Mouse (Mus musculus): ENCODE results near the gene Aqp3. TPM values are rescaled to one million over a fixed set of nuclear protein-coding genes. Genes with fewer than 3 reads are reported as not detected.

Gene Aqp3
- total RNA-seq, 2 experiments from 2014 or later, result not detected

DNA sequence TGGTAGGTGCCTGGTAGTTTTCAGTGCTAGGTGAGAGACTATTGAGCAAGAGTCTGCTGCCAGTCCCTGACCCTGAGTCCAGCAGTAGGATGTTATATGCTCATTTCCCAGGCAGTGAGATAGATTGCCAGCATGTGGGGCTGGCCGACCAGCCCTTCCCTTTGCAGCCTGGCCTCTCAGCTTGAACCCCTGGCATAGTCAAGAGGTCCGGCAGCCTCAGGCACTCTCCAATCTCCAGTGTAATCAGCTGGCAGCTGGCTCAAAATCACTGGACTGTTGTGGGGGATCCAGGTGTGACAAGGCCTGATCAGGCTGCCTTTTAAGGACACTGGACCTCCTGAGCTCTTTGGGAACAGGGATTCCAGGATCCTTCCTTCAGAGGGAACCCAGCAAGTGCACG, 34.6 kb downstream of the Aqp3 start:
- no peak for DNase-seq

DNA sequence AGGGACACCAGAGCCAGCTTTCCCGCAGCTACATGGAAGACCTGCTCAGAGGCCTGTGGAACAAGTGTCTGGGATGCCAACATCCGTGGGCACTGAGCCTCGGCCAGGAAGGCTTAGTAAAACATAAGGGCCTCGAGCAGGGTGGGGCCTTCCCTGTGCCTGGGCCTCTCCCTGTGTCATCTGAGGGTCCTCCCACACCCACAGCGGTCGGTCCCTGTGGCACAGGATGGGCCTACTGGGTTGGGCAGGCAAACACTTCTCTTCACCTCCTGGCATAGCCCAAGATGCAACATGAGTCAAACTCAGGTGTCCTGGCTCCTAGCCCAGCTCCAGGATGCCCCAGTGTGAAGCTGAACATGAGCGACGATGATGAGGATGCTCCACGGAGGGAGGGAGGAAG, 40.6 kb downstream of the Aqp3 start:
- DNase-seq, result no peak

DNA sequence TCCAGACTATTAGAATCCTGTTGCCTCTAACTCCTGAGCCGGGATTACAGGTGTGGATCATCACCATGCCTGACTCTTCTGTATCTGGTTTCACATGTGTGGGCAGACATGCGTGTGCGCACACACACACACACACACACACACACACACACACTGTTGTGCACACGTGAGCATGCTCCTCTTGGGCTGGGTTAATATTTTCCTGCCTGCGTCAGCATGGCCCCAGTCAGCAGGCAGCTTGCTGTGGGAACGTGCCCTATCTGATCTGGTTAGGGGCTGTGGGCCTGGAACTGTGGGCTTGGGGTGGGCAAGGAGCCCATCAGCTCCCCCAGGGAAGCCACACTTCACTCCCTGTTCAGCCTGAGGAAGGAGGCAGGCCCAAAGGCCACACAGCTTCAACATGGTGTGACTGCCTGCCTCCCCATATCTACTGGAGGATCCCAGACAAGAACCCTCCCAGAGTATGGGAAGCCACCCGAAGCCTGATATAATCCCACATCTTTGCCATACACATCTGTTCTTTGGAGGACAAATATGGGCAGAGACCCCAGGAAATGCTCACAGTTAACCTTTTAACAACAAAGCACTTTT, 41.1 kb downstream of the Aqp3 start:
- DNase-seq, result no peak

DNA sequence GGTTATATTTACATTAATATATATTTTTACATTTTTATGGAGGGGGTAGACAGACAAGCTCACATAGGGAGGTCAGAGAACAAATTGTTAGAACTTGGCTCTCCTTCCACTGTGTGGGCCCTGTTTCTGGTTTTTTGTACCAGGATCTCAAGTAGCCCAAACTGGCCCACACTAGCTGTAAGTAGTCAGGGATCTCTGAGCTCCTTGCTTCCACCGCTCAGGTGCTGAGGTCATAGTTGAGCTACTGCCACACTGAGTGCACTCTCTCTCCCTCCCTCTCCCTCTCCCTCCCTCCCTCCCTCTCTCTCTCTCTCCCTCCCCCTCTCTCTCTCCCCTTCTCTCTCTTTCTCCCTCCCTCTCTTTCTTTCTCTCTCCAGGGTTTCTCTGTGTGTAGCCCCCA, 41.7 kb downstream of the Aqp3 start:
- DNase-seq, result no peak

DNA sequence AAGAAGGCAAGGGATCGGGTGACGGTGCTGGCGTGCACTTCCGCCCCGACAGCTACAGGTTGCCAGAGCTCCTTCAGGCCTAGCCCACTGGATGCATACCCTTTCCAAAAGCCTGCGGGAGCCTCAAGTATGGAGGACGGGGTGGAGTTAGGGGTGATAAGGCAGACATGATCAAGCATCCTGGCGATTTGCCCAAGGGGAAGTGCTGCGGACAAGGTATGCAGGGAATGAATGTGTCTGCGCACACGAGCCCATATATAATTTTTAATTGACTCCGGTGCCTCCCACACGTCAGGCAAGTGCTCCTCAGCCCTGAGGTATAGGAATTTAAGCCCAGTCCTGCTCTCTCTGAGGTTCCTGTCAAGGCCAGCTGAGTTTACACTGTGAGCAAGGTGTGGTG, 42.9 kb downstream of the Aqp3 start:
- DNase-seq, result no peak

DNA sequence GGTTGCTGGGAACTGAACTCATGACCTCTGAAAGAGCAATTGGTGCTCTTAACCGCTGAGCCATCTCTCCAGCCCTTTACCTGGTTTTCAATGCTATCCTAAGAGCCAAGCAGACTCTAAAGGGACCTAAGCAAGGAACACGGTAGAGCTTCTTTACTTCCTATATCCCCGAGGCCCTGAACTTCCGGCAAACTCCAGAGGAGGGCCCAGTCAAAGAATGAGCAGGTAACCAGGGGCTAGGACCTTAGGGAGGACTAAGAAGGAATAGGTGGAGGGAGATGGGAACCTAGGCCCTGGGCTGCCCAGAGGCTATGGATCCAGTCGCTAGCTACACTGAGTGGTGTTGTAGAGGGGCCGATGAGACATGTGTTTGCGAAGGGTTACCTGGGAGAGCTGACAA, 46.2 kb downstream of the Aqp3 start:
- no peak for DNase-seq

DNA sequence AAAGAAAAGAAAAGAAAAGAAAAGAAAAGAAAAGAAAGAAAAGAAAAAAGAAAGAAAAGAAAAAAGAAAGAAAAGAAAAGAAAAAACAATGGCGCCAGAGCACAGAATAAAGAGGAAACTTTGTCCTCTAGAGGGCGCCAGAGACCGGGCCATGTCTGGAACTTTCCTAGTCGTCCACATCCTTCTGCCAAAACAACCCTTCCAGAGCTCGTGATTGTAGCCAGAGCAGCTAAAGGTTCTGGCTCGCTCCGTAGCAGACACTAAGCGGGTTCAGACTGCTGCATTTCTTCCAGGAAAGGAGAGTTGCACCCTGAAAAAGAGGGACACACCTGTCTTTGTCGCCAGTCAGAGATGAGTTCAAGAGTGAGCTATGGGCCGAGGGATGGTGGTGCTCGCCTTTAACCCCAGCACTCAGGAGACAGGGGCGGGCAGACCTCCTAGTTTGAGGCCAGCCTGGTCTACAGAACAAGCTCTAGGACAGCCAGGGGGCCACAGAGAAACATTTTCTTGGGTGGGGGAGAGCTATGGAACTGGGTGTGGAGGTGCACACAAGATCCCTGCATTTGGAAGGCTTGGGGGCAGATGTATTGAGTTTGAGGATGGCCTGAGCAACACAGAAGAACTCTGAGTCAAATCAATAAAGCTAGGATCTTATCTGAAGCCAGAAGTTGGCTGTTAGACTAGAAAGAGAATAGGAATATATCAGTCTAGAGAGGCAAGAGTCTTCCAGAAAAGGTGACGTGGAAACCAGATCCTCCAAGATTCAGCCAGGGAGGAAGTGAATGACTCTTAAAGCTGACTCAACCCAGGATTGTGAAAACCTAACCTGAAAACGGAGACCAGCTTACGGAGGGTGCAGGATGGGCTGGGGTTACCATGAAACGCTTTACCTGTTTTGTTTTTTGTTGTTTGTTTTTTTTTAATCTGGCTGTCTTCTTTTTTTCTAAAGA, 47.0 kb downstream of the Aqp3 start:
- peak; percentile 75 to 80 for DNase-seq

DNA sequence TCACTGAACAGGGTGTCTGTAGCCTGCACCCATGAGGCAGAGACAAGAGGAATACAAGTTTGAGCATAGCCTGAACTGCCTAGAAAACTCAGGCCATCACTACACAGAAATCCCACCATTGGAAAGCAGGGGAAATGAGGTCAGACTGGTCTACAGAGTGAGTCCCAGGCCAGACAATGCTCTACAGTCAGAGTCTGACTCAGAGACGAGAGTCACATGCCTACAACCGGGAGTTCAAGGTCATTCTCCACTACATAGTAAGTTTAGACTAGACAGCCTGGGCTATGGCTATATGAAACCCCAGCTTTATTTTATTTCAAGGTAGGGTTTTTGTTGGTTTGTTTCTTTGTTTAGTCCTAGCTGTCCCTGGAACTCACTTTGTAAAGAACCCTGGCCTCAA, 49.1 kb downstream of the Aqp3 start:
- DNase-seq, result no peak

DNA sequence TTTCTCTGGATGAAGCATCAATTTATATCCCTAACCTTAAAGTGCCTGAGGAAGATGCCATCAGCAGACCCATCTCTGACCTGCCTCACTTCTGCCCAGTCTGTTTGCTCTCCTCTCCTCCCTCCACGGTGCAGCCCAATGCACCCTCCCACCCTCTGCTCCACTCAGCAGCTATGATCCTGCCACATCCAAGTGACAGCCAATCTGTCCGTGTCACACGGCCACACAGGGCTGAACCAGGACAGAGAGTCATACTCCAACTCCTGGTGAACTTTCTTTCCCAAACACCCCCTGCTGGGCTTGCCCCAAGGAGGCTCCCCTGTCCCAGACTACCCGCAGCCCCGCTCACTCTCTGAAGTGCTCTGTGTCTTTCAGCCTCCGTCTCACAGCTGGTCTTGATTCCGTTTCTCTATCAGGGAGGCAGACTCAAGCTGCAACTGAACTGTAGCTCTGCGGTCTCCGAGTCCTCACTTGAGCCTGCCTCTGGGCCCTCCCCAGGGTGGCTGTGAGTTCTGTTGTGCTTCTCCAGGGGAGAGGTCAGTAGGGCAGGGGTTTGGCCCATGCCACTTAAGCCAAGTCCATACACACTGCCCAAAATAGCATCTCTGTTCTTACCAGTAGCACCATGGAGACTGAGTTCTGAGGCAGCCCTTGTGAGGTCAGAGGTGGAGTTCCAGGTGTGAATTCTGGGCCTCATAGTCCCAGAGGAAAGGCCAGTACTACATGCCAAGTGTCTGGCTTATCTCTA, 50.3 kb downstream of the Aqp3 start, which contains the start of gene Aqp7:
TSS of gene Aqp7 (minus strand) at position 616 of the 748 bp plus-strand sequence.
- no peak for DNase-seq

- DNase-seq, result no peak
Observed at GRCm38 (mm10) chr4:41046254-41046795, 51.7 kb downstream of the Aqp3 start.

DNA sequence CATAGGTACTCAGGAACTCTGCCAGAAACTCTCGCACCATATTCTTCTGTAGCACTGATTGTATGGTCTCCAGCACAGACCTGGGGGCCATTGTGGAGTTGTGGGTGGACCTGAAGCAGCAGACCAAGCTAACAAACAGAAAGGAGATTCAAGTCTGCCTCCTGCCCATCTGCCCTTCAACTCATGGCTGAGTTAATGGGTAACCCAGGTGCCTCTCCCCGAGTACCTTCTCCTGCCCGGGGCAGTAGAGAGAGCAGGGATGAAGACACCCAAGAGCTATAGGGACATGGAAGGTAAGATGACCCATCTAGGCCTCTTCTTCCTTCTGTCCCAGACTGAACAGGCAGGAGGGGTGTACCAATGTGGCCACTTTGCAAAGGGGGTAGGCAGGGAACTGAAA, 52.7 kb downstream of the Aqp3 start:
- DNase-seq, result no peak

DNA sequence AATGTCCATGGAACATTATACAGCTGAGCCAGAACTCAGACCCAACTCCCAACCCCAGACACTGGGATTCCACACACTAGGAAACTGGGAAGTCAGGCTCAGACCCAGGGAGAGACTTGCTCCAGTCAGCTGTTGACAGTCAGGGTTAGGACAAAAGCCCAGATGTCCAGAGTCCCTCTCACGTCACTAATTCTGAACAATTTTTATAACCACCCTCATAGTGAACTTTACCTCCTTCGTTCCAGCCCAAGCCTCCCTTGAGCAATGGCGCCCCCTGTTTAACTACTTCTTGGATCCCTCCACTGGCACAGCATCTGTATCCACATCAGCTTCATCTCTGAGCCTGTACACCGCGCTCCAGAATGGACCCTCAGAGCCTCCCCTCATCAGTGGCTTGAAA, 54.0 kb downstream of the Aqp3 start:
- no peak for DNase-seq

DNA sequence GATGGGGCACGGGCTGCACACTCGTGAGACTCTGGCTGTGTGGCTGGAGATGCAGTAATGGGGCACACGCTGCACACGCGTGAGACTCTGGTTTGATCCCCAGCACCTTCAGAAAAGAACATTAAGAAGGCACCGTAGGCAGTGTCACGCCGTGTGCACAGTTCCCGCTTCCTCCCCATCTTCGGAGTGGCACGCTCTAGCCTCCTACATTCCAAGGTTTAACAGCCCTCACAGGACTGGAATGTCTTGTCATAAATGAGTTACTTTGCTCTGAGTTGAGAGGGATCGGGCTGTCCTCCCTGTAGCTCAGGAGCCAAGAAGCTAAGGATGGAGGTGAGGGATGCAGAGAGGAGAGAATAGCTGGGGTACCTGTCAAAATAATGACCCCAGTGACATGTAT, 55.1 kb downstream of the Aqp3 start:
- no peak for DNase-seq

Other genes with a start within 250 kb of the Aqp3 start
- 10 to 100 TPM in 1 of 2 experiments, 1 to 10 TPM in 1; 6.9 to 10.8 TPM for gene B4galt1, start 244.2 kb downstream of the Aqp3 start, total RNA-seq (2021)
- gene Spink4, start 178.1 kb downstream of the Aqp3 start, total RNA-seq (2021), result not detected
- 100 to 1,000 TPM; 148 to 156 TPM for gene Bag1, start 149.9 kb downstream of the Aqp3 start, total RNA-seq (2021)
- gene Chmp5, start 149.8 kb downstream of the Aqp3 start, total RNA-seq (2021), result 10 to 100 TPM; 87.9 to 89.4 TPM
- 10 to 100 TPM; 66.1 to 76.4 TPM for gene Nfx1, start 127.3 kb downstream of the Aqp3 start, total RNA-seq (2021)
- gene Aqp7, start 50.0 kb downstream of the Aqp3 start, total RNA-seq (2021), result not detected
- 100 to 1,000 TPM in 1 of 2 experiments, 10 to 100 TPM in 1; 96.0 to 103 TPM for gene Nol6, start 26.3 kb upstream of the Aqp3 start, total RNA-seq (2021)
- gene Ube2r2, start 37.6 kb upstream of the Aqp3 start, total RNA-seq (2021), result 10 to 100 TPM; 76.6 to 79.2 TPM
- gene Ubap2, start 177.0 kb upstream of the Aqp3 start, total RNA-seq (2021), result 10 to 100 TPM; 41.7 to 47.6 TPM
- 10 to 100 TPM; 46.7 to 47.2 TPM for gene Dcaf12, start 216.7 kb upstream of the Aqp3 start, total RNA-seq (2021)